Mouse (Mus musculus): ENCODE measurements around the gene Stard10.

Stard10 gene

DNA sequence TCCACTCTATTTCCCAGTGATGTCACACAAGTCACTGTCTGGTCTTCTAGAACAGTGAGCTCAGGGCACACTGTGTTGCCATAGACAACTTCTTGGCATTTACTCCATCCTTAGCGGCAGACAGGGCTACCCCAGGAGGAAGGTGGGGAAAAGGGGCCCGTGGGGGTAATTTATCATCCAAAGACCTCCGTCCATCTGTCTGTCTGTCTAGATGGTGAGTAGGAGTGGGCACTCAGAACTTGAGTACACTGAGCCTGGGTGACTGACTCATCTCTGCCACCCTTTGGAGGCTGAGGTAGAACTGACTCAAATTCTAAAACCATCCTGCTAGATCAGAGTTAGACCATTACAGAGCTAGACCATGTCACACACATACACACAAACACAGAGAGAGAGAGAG, at the start of gene Stard10:
TSS of gene Stard10 (plus strand) at position 73 of the 400 bp plus-strand sequence.
- no peak for DNase-seq

DNA sequence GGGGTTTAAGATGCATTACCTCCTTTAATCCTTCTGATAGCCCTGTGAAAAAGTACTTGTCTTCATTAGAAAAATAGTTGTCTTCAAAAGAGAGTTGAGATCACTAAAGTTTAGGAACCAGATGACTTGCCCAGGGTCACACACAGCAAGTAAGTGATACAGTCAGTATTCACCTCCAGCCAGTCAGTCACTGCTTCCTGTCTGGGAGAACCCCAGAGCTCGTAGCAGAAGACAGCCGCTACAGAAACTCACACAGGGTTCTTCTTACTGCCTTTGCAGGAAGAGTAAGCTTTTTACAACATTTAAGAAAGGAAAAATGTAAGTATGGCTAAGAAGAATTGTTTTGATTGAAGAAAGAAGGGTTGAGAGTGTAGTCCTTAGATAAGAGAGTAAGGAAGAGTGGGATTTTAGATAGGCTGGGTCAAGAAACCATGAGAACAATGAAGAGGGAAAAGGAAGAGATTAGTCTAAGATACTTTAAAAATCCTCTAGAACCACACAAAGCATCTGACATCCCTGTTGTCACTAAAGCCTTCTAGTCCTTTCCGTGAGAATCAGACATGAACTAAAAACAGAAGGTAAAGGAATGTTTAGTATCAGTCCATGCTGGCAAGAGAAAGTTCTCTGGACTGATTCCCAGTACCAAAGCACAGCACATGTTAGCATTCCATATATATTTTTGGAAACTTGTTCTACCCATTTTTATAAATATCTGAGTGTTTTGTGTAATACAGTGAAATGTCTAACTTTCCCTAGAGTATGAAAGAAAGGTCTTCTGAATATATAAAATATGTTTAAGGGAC, 49.2 kb upstream of the Stard10 start:
- no peak for DNase-seq

DNA sequence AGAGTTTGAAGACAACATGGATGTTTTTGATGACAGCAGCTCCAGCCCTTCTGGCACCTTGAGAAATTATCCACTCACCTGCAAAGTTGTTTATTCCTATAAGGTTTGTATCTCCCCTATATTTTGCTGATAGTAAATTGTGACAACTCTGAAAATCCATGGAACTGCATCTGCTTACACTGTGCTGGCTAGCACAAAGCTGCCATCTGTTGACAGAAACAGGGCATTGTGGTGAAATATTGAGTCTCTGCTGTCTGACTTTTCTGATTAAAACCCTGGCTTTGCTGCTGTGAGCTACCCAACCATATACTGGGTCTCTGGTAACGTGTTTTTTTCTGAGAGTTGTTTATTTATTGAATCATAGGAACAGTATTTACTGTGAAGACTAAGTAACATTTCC, 45.3 kb upstream of the Stard10 start:
- no peak for DNase-seq

DNA sequence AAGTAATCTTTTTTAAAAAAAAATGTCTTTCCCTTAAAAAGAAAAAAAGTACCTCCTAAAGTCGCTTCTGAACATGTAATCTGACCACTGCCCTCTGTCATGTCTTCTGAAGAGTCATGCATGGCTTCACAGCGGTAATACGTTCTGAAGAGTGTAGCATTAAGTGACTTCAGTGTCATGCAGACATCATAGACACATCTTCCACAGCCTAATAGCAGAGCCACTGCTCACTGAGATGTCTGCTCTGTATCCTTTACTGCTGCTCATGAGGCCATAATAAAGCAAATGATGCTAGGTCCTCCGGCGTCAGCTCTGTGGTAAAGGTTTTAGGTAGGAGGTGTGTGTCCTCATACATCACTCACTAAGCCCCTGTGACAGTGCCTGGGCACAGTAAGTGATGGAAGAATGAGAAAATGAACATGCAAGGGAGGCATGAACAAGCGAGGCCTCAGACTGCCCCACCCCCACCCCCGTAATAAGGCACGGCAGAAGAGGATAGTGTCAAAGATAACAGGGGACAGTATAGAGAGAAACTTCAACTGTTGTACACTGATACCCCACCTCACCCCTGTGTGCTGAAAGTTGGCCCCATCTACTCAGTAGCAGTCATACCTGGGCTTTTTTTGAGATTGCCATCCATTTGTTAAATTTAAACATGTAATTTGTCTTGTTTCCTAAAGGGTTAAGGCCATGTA, 44.3 kb upstream of the Stard10 start:
- DNase-seq, result no peak

DNA sequence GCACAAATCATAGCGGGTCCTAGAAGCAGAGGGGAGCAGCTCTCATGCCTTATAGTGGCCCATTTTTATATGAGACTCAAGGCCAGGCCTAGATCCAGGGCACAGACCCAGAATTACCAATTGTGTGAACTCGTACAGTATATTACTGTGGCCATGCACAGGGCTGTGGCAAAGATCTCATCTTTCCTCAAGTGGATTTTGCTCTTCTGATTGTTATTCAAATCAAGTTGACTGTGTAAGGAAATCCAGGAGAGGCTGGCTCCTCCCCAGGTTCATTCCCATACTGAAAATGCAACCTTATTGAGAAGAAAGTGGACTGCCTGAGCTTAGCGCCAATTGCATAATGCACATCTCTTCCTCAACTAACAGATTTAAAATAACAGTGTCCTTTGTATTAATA, 34.2 kb upstream of the Stard10 start:
- DNase-seq, result no peak

DNA sequence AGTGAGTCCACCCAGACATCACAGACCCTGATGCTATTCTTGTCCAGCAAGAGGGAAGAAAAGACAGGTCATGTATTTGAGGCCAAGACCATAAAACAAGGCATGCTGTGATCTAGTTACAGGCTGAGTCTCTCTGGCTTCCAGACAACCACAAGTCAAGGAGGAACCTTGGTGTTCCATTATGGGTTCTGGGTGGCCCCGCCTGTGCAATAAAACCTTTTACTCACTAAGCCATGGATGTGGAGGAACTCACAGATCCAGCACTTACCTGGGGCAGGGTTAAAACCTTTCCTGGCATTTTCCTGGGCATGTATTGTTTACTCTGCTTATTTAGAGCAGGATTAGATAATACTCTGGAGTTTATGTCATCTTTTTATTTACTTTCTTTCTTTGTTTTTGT, 32.4 kb upstream of the Stard10 start:
- DNase-seq, result no peak

DNA sequence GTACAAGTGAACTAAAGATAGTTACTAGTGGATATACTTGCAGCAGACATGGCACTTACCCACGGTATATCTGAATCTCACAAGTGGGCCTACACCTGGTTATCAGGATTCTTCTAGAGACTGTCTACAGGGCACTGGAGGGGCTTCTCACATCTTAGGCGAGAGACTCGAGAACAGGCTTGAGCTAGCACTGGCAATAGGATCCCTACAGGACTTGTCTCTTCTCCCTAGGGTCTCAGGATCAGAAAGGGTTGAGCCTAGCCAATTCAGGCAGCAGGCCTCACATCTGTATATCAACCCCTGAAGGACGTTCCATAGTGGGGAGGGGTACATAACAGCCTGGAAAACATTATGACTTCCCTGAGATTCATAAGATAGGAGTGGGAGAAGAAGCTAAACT, 30.0 kb upstream of the Stard10 start:
- DNase-seq, result no peak

DNA sequence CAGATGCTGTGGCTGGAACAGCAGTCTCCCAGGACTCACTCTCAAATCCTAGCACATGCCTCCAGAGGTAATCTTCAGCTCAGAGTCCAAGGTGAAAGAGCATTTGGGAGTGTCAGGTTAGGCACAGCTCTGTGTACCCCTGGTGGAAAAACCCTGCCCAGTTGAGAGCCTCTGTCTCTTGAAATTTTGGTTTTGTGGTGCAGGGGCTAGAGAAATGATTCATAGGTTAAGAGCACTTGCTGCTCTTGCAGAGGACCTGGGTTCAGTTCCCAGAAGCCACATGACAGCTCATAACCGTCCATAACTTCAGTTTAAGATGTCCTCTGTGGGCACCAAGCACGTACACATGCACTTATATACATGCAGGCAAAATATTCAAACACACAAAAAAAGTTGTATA, 29.1 kb upstream of the Stard10 start:
- DNase-seq, result no peak

DNA sequence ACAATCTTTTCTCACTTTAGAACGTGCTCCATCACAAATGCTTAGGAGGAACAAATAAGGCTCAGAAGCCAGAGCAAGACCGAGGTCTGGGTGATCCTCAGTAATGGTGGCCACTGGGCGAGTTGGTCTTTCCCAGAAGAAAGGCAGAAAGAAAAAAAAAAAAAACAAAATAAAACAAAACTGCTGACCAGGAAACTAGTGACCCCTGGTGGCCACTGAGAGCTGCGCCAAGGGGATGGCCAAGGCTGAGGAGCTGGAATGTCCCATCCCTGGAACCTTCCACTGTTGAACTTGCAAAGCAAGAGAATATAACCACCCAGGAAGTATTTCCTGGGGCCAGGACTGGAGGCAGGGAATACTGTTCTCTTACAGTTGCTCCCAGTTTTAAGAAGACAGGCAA, 28.4 kb upstream of the Stard10 start:
- peak; percentile 59 to 81 for DNase-seq

DNA sequence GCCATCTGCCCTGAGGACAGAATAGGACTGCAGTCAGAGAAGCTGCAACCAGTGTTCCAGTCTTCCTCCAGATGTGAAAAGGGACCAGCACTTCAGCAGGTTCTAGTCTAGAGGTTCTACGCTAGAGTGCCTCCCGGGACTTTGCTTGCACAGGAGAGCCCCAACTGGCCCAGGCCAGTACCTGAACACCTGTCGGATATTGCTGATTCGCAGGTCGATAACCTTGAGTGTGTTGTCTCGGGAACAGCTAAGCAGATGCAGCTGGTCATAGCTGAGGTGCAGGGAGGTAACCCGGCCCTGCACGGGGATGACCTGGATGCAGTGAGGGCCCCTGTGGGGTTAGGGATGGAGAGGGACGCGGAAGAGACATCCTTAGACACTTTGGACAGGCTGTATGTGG, 26.5 kb upstream of the Stard10 start:
- no peak for DNase-seq

DNA sequence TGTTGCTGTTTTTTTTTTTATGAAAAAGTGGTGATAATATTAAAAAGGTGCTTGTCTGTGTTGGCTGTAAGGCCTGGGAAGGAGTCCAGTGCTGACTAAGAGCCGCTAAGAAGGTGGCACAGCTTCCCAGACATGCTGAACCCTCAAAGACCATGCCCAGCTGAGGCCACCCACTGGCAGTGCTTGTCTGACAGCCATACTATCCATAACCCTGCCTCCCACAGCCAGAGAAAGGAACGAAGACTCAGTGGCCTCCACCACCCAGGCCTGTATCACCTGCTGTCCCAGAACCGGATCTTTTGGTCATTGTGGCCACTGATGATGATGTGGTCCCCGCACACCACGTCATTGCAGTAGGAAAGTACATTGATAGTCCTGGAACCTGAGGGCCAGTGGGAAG, 25.7 kb upstream of the Stard10 start:
- no peak for DNase-seq

DNA sequence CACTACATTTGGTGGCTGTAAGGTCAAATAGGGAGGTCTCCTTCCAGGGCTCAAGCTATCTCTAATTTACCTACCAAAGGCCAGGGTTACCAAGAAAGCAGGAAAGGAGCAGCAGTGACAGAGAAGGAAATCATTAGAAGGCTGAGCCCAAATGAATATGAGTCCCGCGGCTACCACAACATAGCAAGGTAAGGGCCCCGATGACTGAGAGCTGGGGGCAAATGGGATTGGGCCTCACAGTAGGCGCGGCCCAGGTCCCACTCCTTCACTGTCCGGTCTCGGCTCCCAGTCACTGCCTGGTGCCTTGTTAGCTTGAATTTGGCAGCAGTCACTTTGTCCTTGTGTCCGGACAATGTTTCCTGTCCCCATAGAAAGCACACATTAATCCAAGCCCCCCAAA, 25.2 kb upstream of the Stard10 start:
- DNase-seq, result no peak

DNA sequence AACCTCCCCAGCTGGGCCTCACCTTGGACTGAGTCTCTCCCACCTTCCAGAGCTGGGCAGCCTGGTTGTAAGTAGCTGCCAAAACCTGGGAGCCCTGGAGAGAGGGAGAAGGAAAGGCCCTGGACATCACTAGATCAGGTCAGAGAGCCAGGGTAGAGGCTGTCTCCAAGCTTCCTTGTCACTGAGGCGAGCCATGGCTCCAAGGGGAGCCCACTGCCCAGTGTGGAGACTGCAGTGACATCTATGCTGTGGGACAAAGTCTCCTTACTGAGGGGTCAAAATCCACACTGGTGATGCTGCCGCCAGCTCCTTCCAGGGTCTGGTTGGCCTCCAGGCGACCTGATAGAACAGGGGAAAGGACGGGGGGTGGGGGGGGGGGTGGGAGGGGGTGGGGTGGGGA, 24.8 kb upstream of the Stard10 start:
- DNase-seq, result no peak

DNA sequence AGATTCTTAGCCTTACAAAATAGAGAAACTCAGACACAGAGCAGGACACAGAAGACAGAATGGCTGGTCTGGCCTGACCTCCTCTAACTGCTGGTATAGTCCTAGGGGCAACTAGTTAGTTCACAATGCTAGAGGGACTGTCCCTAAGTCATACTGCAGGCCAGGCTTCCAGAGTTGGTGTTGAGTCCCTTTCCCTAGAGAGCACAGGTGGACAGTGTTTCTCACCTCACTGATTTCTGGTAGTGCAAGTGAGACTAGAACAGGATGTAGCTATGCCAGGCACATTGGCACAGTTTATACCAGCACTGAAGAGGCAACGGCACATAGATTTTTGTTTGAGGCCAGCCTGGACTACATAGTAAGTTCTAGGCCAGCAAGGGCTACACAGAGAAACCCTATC, 24.2 kb upstream of the Stard10 start:
- DNase-seq, result no peak

DNA sequence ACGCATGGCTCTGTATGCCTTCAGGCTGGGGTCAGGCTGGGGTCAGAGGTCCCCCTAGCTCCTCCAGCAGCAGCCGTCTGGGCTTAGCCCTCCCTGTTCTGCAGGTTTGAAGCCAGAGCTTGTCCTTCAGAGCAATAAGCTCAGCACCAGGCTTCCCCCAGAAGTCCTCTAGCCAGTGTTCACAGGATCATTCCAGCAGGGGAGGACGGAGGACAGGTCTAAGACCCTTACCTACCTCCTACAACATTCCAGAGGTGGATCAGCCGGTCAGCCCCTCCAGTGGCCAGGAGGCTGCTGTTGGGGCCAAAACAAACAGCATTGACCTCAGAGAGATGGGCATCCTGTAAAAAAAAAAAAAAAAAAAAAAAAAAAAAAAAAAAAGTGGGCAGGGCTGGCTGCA, 23.7 kb upstream of the Stard10 start:
- no peak for DNase-seq

DNA sequence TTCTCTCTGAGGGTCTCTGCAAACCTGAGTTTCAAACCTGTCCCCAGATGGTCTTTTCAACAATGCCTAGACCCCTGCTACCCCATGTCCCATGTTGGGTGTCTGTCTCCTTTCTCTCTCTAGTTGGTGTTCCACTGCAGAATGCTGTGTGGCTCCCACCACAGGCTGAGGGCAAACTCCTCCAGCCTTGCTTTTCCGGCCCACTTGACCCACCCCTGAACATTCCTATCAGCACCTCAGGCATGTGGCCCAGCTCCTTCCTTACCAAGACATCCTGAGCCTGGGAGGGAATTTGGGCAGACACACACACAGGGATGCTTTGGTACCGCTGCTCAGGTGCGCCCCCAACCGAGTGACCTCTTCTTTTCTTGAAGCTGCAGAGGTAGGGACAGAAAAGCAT, 23.3 kb upstream of the Stard10 start:
- no peak for DNase-seq

DNA sequence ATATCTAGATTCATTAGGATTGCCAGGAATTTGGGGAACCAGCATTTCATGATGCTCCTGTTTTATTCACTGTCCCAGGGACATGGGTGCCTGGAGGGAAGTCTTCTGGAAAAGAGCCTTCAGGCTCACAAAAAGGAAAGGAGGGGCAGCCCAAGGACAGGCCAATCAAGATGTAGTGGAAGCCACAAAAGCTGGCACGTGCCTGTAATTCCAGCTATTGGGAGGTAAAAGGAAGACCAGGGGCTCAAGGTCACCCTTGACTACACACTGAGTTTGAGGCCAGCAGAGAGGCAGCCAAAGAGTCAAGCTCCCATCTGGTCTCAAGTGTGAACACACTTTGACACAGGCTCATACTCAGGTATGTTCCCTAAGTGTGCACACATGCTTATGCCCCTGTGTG, 21.4 kb upstream of the Stard10 start:
- DNase-seq, result no peak

DNA sequence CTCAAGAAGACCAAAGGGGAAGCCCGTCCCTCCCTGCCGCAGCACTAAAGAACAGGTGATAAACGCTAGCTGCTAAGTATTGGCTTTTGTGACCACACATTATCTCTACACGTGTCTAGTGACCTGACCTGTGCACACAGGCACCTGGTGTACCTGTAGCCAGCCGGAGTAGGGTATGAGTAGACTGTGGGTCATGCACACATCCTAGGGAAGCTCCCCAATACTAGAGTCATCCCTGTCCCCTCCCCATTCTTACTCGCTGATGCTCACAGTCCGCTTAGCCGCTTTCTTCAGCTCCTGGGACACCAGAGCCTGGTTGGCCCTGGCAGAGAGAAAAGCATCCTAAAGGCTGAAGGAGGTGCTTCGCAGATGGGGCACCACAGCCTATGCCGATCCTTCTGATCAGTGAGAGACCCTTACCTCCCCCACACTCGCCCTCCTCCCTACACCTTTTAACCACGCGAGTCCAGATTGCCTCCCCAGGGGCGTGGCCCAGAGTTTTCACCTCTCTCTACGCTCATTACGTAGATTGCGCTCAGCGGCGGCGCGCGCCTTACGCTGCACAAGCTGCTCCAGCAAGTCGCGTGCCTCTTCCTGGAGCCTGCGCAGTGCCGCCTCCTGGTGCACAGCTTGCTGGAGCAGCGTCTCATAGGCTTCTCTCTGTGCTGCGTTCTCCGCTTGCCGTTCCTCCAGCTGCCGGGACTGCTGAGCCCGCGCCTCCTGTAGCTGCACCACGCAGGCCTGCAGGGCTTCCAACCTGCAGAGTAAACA, 20.4 kb upstream of the Stard10 start:
- DNase-seq, result peak; percentile 80 to 90

DNA sequence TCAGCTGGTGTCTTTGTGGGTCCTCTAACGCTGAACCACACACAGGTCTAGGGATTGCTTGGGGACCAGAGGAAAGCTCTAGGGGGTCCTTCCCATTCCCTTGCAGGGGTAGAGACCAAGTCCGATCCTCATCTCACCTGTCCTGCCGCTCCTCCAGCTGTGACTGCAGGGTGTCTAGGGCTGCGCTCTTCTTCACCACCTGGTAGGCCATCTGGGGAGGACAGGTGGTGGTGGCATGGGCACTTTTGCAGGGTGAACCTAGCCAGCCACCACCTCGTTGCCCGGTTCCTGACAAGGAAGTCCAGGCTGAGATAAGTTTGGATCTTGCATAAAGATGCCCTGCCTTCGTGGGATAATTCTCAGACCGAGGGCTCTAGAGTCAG, 19.9 kb upstream of the Stard10 start:
- DNase-seq, result no peak

DNA sequence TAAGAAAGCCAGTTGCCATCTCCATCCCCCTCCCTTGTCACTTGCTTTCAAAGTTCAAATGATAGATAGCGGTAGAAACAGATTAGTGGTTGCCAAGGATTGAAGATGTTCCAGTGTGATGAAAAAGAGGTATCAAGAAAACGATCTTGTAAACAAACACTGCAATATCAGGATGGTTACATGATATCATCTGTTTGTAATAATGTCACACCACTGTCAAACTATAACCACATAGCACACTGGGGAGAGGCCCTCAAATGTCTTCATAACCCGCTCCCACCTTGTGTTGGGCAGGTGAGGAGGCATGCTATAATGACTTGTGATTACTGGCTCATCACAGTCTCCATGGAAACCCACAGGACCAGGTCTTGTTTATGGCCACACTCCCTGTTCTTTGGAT, 18.5 kb upstream of the Stard10 start:
- DNase-seq, result no peak

DNA sequence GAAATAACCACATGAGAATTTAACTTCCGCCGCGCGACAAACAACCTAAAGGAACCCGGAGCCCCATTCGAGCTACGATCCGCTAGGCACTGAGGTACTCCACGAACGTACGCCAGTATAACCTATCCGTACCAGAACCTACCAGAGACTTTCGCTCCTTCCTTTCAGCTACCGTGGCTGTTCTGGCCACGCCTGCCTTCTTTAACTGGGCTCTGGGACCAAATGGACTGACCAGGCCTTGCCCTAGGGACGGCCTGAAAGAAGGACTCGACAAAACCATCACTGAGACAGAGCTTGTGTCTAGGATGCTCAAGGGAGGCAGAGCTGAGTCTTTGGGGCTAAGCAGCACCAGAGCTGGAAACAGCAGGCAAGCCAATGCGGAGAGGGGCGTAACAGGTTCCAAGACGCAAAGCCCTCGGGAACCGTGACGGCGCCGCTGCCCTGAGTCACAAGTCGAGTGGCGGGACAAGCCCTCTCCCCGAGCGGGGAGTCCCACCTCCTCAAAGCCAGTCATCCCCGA, 15.5 kb upstream of the Stard10 start:
- no peak for DNase-seq

DNA sequence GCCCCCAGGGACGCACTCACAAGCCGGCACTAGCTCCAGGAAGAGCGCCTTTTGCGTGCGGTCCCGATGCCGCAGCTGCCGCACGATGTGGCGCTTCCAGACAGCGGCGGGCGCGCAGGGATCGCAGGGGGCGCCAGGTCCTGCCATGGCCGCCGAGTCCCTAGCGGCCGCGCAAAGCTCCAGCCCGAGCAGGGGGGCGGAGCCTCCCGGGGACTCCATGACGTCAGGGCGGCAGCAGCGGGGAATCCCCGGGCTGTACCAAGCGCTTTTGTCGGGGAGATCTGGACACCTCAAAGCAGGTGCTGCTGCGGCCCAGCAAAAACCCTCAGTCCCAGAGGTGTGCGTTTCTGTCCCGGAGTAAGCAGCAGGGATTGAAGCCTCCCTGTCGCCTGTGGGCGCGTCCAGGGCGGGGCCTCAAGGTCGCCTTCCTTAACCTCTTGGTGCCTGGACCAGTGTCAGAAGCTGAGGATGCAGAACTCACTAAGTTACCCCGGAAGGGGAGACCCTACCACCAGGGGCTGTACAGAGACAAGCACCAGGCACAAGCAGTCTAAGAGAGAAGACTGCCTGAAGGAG, 14.9 kb upstream of the Stard10 start, which contains the start of gene Atg16l2:
TSS of gene Atg16l2 (minus strand) at position 371 of the 576 bp plus-strand sequence.
- DNase-seq, result peak; percentile 92 to 96

DNA sequence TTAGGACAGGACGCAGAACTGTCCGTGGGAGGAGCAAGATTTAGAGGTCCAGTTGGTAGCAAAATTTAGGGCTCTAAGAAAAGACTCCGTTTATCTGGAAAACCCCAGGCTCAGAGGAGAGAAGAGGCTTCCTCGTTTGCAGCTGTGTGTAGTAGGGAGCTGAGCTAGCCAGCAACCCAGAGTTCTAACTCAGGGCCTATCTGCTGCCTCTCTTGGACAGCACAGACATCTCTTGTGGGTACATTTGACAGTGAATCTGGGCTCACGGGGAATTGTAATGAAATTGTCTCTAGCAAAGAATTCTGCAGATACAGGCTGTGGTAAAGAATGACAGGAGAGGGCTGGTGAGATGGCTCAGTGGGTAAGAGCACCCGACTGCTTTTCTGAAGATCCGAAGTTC, 14.2 kb upstream of the Stard10 start:
- no peak for DNase-seq

Measured in kidney, postnatal 36 days (tissue).